Mouse (Mus musculus) neutrophil, adult 83 days (primary cell): ENCODE results near the gene Adam3. TPM values are rescaled to one million over a fixed set of nuclear protein-coding genes. Genes with fewer than 3 reads are reported as not detected.

ENCODE experiments used
- total RNA-seq, 2 experiments: library from RNA; stranded (reverse); gene quantifications; one replicate each; pipeline ENCODE4 v1.2.4; 2023

The Adam3 gene
- total RNA-seq = under 1 TPM in 1 of 2 experiments, not detected in 1; 0.44 TPM

DNA sequence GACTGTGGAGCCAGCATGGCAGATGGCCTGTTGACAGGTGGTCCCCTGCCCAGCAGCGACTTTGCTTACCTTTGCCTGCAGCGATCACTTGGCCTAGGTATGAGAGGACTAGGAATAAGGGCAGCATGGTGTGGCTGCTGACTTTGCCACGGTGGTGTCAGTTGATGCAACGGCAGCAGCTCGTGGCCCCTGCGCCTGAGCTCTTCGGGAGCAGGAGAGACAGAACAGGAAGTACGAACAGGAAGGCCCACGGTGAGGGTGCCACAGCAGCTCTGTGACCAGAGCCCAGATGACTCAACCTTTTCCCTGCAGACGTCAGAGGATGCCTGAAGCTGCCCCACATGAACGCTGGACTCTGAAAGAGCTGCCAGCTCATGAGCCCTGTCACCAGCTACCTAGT is at the start of gene Adam3:
Gene Adam3 (minus strand): TSS at position 223 of the 400 bp plus-strand sequence.

Other genes starting within 250 kb of the Adam3 start
- gene Adam5, start 98.5 kb upstream of the Adam3 start, total RNA-seq = not detected